Mouse (Mus musculus) spleen, adult 12 weeks (tissue): ENCODE data around the gene Znfx1.
A peak's percentile ranks its signal among the peaks of the same experiment; 100 is the strongest.

Experiments
- DNase-seq: peaks from one replicate; pipeline ENCODE4 v3.0.0; 2022; ENCODE audit warnings: low spot score

The Znfx1 gene

DNA sequence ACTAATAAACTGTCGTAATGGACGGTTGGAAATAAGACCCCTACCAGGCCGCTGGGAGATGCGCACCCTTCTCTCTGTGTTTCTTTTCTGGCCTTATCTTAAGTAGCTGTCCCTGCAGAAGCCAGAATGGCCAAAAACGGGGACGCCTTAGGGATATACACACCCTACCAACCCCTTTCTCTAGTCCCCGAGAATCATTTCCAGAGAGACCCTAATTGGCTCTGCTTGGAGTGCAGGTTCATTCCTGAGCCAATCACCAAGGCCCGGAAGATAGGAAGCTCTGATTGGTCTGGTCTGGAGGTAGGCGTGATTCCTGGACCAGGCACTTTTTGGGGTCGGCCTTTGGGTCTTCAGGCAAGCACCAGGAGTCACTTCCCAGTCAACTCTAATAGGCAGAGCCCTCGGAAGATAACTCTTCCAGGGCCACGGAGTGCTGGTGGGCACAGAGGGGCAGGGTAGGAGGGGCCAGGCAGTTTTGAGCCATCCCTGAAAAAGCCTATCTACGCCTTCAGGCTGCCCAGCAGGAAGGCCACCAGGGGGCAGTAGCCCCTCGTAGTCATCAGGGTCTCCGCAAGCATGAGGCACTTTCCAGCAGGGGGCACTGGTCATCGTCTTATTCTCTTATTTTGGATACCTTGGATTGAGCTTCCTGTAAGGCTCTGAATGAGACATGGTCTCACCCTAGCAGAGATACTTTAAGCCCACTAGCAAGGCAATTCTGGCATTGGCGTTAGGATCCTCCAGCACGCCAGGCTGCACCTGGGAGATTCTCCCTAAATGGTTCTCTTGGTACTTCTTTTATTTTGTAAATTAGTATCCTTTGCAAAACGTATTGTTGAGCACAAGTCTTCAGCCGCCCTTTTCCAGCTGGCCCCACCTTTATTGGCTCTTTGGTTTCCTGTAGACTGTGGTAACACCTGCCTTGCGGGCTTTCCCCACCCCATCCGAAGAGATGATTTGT, 9.1 kb upstream of the Znfx1 start:
- DNase-seq: peak; percentile 81

DNA sequence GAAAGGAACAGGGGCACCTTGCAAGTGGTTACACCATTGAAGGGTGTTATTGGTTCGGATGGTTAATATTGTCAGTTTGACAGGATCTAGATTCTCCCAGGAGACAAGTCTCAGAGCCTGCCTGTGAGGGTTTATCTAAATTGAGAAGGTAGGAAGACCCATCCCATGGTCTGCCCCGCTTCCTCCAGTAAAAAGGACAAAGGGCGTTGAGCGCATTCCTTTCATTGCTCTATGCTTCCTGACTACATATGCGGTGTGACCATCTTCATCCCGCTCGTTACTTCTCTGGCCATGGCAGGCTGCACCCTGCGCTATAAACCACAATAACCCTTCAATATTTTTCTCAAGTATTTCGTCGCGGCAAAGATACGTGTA, 8.4 kb upstream of the Znfx1 start:
- DNase-seq: no peak

GRCm38 (mm10) chr2:167070341-167070740, 7.5 kb upstream of the Znfx1 start:
- DNase-seq: no peak

DNA sequence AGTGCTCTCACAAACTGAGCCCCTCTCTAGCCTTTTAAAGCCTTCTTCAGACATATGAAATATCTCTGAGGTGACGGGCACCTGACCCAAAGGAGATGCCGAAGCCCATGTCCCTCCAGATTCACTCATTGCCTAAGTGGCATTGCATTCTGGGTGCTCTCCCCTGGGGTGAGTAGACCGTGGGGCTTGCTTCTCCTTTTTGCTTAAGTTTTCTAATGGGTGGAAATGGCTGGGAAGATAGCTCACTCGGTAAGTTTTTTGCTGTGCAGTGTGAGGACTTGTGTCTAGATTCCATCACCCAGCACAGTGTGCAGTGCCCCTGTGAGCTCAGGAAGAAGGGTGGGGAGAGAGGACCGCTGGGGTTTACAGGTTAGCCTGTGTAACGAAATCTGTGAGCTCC, 4.8 kb upstream of the Znfx1 start:
- no peak for DNase-seq

- no peak for DNase-seq
Measured at GRCm38 (mm10) chr2:167066528-167067516, 4.0 kb upstream of the Znfx1 start.

GRCm38 (mm10) chr2:167066031-167066430, 3.2 kb upstream of the Znfx1 start:
- no peak for DNase-seq

DNA sequence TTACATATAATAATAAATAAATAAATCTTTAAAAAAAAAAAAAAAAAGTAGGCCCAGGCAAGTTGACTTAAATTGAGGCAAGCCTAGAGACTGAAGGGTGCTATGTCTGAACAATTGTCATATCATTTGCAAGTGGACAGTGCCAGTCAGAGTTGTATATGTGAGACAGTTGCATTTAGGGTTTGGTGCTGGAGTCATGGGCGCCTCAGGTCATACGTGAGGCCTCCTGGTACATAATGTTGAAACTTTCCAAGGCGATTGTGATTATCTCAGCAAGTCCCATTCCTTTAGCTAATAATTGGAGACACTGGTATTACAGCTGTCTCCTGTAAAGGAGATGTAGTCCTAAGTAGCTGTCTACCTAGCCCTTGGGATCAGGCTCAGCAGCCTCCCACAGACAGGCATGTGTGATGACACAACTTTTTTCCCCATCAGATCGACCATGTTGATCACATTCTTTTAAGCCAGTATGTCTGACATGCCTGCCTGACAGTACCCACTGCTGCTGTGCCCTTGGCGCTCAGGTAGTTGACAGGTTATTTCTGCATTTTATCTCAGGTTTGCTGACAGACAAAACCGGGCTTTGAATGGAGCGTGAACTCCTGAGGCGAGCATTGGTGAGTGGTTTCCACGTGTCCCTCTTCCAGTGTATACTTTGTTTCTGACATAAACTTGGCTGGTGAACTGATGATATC, 1.9 kb upstream of the Znfx1 start:
- DNase-seq: no peak

DNA sequence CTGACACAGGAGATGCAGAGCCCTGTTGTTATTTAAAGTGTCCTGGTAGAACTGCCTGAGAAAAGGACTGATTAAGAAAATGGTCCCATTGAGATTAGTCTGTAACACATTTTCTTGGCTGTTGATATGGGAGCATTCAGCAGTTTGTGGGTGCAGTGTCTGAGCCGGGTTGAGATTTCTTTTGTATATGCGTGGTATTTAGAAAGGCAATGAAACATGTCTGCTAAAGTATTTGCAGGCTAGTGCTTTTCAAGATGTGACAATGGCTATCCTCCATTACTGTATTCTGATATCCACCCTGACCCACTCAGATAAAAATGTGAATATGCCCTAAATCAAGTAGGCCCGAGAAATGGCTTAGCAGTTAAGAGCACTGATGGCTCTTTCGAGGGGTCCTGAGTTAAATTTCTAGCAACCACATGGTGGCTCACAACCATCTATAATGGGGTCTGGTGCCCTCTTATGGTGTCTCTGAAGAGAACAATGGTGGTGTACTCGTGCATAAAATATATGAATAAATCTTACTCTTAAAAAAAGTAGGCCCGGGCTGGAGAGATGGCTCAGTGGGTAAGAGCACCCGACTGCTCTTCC, 1.2 kb upstream of the Znfx1 start:
- DNase-seq: no peak

- DNase-seq: peak; percentile 96
Measured at GRCm38 (mm10) chr2:167062497-167062911, 311 bp downstream of the Znfx1 start.

DNA sequence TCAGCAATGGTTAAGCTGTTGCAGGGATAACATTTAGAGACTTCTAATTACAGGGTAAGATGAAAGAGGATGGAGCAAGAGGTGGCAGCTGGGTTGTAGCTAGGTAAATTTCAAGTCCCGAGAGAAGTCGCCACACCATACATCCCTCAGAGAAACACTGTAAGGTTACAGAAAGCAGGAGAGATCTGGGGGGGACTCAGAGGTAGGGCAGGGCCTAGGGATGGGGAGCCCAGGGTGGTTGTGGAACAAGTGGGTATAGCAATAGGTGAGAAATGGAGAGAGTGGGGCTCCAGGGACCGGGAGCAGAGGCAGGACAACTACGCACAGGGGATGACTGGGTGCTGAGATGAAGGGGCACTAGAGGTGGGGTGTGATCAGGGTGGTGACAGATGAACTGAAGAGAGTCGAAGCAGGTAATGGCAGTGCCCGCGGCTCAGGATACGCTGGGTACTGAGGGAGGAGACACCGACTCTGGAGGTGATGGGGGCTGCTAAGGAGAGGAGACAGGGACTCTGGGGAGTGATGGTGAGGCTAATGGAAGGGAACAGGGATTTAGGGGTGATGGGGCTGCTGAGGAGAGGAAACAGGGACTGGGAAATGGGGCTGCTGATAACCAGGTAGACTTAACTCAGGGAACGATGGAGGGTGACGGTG, 1.3 kb downstream of the Znfx1 start:
- DNase-seq: no peak

GRCm38 (mm10) chr2:167060761-167061160, 2.1 kb downstream of the Znfx1 start:
- DNase-seq: no peak

- no peak for DNase-seq
Measured at GRCm38 (mm10) chr2:167060360-167060759, 2.5 kb downstream of the Znfx1 start.

DNA sequence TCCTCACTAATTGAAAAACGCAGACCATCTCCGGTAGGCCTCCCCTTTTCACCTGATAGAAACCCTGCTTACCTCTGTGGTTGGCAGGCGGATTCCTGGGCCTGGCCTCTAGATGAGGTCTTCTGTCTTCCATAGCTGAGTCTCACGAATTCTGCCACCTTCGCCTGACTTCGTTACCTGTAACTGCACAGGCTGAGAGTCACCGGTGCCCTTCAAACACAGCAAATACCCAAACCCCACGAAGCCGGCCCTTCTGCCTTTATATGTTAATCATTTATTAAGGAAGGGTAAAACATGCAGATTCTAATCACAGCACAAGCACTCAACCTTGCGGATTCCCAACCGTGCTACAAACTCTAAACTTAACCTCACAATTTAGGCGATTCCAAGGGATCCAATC, 2.9 kb downstream of the Znfx1 start:
- no peak for DNase-seq

GRCm38 (mm10) chr2:167059536-167059935, 3.3 kb downstream of the Znfx1 start:
- DNase-seq: no peak

- no peak for DNase-seq
Measured at GRCm38 (mm10) chr2:167058814-167059387, 3.9 kb downstream of the Znfx1 start.

DNA sequence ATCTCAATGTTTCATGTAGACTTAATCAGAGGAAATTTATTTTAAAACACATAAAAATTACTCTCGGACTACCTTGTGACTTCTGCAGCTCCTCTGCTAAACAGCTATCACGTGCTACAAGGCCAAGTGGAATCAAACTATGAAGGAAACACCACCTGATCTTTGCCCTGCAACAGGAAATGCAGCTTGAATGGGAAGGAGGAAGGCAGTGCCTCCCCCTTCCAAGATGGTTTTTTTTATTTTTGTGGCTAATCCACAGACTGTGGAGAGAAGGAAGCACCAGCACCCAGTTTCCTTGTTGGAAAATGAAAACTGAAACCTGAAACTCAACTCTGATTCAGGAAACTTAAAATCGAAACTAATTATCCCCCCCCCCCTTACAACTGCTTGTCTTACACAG, 4.6 kb downstream of the Znfx1 start:
- no peak for DNase-seq

GRCm38 (mm10) chr2:167056942-167057323, 5.9 kb downstream of the Znfx1 start:
- DNase-seq: no peak

- no peak for DNase-seq
Measured at GRCm38 (mm10) chr2:167056210-167056941, 6.4 kb downstream of the Znfx1 start.

- no peak for DNase-seq
Measured at GRCm38 (mm10) chr2:167055386-167055785, 7.4 kb downstream of the Znfx1 start.
